Mouse (Mus musculus): ENCODE results near the gene Brd3.

GRCm38 (mm10) chr2:27396656-27397440 lies 110.6 kb downstream of the Brd3 start:
- no peak for TF ChIP-seq POLR2A (IDR thresholded peaks at IDR 0.05; ENCODE audit: low read depth, low read length)
- TF ChIP-seq CTCF (IDR thresholded peaks at IDR 0.05; ENCODE audit: extremely low read depth, insufficient read length, insufficient replicate concordance, low read depth, low read length) = no peak
